ENCODE assay signal across 8 mouse cellular contexts in the genomic region with DNA sequence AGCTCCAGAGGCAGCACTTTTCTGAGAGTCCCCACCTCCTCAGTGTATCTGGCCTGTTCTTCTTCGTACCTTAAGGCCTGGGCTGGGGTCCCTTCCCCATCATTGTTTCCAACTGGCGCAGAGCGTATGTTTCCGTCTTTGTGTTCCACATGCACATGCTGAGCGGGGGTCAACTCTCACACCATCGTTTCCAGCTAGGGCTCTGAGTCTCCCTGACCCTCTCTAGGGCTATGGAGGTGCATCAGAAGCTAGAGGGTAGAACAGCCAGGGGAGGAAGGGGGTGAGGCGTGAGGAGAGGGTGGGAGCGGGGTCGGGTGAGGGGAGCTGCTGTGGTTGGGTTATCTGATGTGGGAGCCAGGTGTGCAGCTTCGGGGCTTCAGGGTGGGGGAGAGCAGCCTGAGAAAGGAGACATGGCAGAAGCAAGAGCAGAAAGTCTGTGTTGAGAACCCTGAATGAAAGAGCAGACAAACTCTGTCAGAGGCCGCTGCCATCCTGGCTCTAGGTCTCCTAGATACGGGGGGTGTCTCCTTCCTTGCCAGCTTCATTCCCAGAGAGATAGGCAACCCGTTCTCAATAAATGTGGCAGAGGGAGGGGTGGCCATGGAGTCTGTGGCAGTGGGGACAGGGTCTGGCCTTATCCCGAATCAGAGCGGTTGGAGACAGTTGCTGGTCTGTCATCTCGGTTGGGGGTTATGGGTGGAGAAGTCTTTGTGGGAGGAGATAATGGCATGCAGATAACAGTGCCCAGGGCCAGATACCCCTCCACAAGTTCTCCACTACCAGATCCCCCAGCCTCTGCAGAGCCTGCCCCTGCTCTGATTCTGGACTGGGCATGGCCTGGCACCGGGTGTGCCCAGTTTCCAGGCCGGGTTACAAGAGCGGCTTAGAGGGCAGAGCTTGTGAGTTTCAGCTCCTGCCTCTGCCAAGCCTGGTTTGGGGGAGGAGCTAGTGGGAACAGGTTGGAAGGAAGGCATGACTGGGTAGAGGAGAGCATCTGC. TPM values are rescaled to one million over a fixed set of nuclear protein-coding genes. Genes with fewer than 3 reads are reported as not detected.
DNase-seq lines count a peak whose midpoint lies in the region; ATAC-seq and TF ChIP-seq lines count a peak whose summit lies in the region.

A gene (minus strand): TSS at position 466 of the 998 bp plus-strand sequence.

- no peak within 1 kb of the TSS for H3K27ac ChIP-seq in gastrocnemius, adult 2 months
- no peak within 1 kb of the TSS for H3K27ac ChIP-seq in hindbrain, postnatal 0 days
- no peak within 1 kb of the TSS for H3K27ac ChIP-seq in lung, embryonic 14.5 days (ENCODE audit: low read depth)

- no peak for ATAC-seq in hindbrain, postnatal 0 days
- ATAC-seq in lung, embryonic 14.5 days (ENCODE audit: insufficient read depth): no peak

- intact Hi-C loops in gastrocnemius, adult 2 months (cut with DNase I): no loop called here
- intact Hi-C loops in gastrocnemius, postnatal 14 days (cut with DNase I; ENCODE audit: low total_unique reads): no loop called here

- no peaks in the 10 kb centered on the region for H3K27me3 ChIP-seq in hindbrain, postnatal 0 days (ENCODE audit: insufficient read depth, low read length)
- H3K27me3 ChIP-seq in lung, embryonic 14.5 days (ENCODE audit: insufficient read depth, low read length): no peaks in the 10 kb centered on the region

- WGBS in hindbrain, postnatal 0 days: 65% methylated on average over 19 of the region's 19 CpGs
- WGBS in lung, embryonic 14.5 days: 67% methylated on average over 19 of the region's 19 CpGs

- no peaks in the 10 kb centered on the region for H3K4me1 ChIP-seq in hindbrain, postnatal 0 days (ENCODE audit: insufficient read depth, low read length)
- peaks cover 13% of the 10 kb centered on the region for H3K4me1 ChIP-seq in lung, embryonic 14.5 days (ENCODE audit: insufficient read depth)

- H3K9ac ChIP-seq in hindbrain, postnatal 0 days (replicated peaks; ENCODE audit: low read length): no peak within 1 kb of the TSS
- no peak within 1 kb of the TSS for H3K9ac ChIP-seq in lung, embryonic 14.5 days

- no peak within 1 kb of the TSS for H3K4me3 ChIP-seq in gastrocnemius, adult 2 months
- no peak within 1 kb of the TSS for H3K4me3 ChIP-seq in hindbrain, postnatal 0 days (ENCODE audit: low read length)
- no peak within 1 kb of the TSS for H3K4me3 ChIP-seq in lung, embryonic 14.5 days (ENCODE audit: low read depth, low read length)

- peak; percentile 80 for DNase-seq in gastrocnemius, adult 2 months
- DNase-seq in gastrocnemius, adult 8-10 months (ENCODE audit: low spot score in 2 of 2): no peak
- DNase-seq in adrenal gland, postnatal 10 days: no peak
- DNase-seq in gastrocnemius, postnatal 14 days: peak; percentile 40
- DNase-seq in hindbrain, postnatal 0 days (ENCODE audit: low spot score): no peak
- DNase-seq in lung, embryonic 14.5 days: no peak
- peak; percentile 87 to 92 for DNase-seq in thymus, postnatal 10 days (ENCODE audit: low spot score in 2 of 2)
- no peak for DNase-seq in right cerebral cortex, postnatal 4 days

- no peaks in the 10 kb centered on the region for H3K9me3 ChIP-seq in hindbrain, postnatal 0 days (ENCODE audit: low read length)
- H3K9me3 ChIP-seq in lung, embryonic 14.5 days (ENCODE audit: low read depth, low read length): 0 out of 2 replicates have a peak, but pooled peaks cover 3% of the 10 kb centered on the region

- H3K4me2 ChIP-seq in hindbrain, postnatal 0 days (ENCODE audit: low read depth, low read length): no peak within 1 kb of the TSS
- no peak within 1 kb of the TSS for H3K4me2 ChIP-seq in lung, embryonic 14.5 days

- TF ChIP-seq CTCF in gastrocnemius, adult 2 months (IDR thresholded peaks at IDR 0.05): no peak
- no peak for TF ChIP-seq CTCF in hindbrain, postnatal 0 days (IDR thresholded peaks at IDR 0.05; ENCODE audit: low read depth)
- no peak for TF ChIP-seq CTCF in lung, embryonic 14.5 days (IDR thresholded peaks at IDR 0.05; ENCODE audit: low read depth)

- H3K36me3 ChIP-seq in hindbrain, postnatal 0 days (ENCODE audit: insufficient read depth, low read length): no peaks in the 10 kb centered on the region
- no peaks in the 10 kb centered on the region for H3K36me3 ChIP-seq in lung, embryonic 14.5 days (ENCODE audit: insufficient read depth)

RNA-seq across cellular contexts. Expression of the gene that starts here (rescaled TPM):
- total RNA-seq in gastrocnemius, adult 2 months (2021): 10 to 100 TPM; 10.2 to 11.6 TPM
- total RNA-seq in gastrocnemius, adult 8-10 months (2022): 1 to 10 TPM; 5.8 to 9.6 (median 9.3) TPM
- 10 to 100 TPM; 50.4 to 76.7 TPM for total RNA-seq in adrenal gland, postnatal 10 days (2021)
- 10 to 100 TPM; 18.2 to 23.3 TPM for total RNA-seq in gastrocnemius, postnatal 14 days (2021)
- total RNA-seq in hindbrain, postnatal 0 days (2014; rRNA removed): 23.6 and 28.6 TPM in 2 replicates
- 21.7 and 23.7 TPM in 2 replicates for polyA plus RNA-seq in hindbrain, postnatal 0 days (2015; fragmentation: Nextera tagmentation; extraction: Ambion mirVana)
- polyA plus RNA-seq in lung, embryonic 14.5 days (2014; fragmentation: Nextera tagmentation; extraction: Ambion mirVana): 43.8 and 51.2 TPM in 2 replicates

Comparison
In these comparisons a context has a peak if more than half of its experiments do, and no peak if none do; other contexts are left out.
1. DNase-seq: peak in gastrocnemius, adult 2 months (single experiment), gastrocnemius, postnatal 14 days (single experiment) and thymus, postnatal 10 days (2 of 2); none in gastrocnemius, adult 8-10 months (0 of 2), adrenal gland, postnatal 10 days (single experiment), hindbrain, postnatal 0 days (single experiment), lung, embryonic 14.5 days (single experiment) and right cerebral cortex, postnatal 4 days (single experiment).